Mouse (Mus musculus): ENCODE results near the gene Trp53. TPM values are rescaled to one million over a fixed set of nuclear protein-coding genes. Genes with fewer than 3 reads are reported as not detected.

Trp53 gene
- total and polyA plus RNA-seq, 3 experiments, result 57.4 to 228 (median 175) TPM

GRCm38 (mm10) chr11:69545957-69546356 is 34.2 kb upstream of the Trp53 start:
- H3K36me3 ChIP-seq (replicated peaks), result no peaks in the 10 kb centered on the region
- peaks cover 20% of the 10 kb centered on the region for H3K4me1 ChIP-seq (ENCODE audit: insufficient read depth, low read depth, low read length)
- peak overlapping the region; percentile 66; the same call in 1 of the 2 replicates for H3K4me3 ChIP-seq (ENCODE audit: low read depth, low read length)
- peaks cover 83% of the 10 kb centered on the region for H3K27me3 ChIP-seq (ENCODE audit: insufficient read depth, low read length)
- no peak for DNase-seq (ENCODE audit: low spot score)
- ATAC-seq (ENCODE audit: extremely low read depth, insufficient number of reproducible peaks, low FRiP score, poor library complexity, severe bottlenecking), result no peak
- no peak for TF ChIP-seq TAL1 (conservative IDR thresholded peaks at IDR 0.05; ENCODE audit: low read depth, low read length)
- no peak for TF ChIP-seq POLR2AphosphoS5 (IDR thresholded peaks at IDR 0.05; ENCODE audit: insufficient replicate concordance, low read depth, low read length)
- no peak for TF ChIP-seq GATA1 (IDR thresholded peaks at IDR 0.05; ENCODE audit: borderline replicate concordance, low read length)
- TF ChIP-seq GATA2 (IDR thresholded peaks at IDR 0.05; ENCODE audit: borderline replicate concordance, low read depth, low read length), result no peak
- TF ChIP-seq CTCF (IDR thresholded peaks at IDR 0.05; ENCODE audit: low read depth, low read length), result no peak
- H3K9me3 ChIP-seq (replicated peaks), result no peaks in the 10 kb centered on the region

- DNase-seq (ENCODE audit: low spot score) (peak; percentile 57), ATAC-seq (ENCODE audit: extremely low read depth, insufficient number of reproducible peaks, low FRiP score, poor library complexity, severe bottlenecking) (no peak)
- no peaks in the 10 kb centered on the region for H3K36me3 ChIP-seq (replicated peaks)
- H3K4me3 ChIP-seq (ENCODE audit: low read depth, low read length), result peak overlapping the region; percentile 66; the same call in 1 of the 2 replicates
- peaks cover 84% of the 10 kb centered on the region for H3K27me3 ChIP-seq (ENCODE audit: insufficient read depth, low read length)
- no peaks in the 10 kb centered on the region for H3K9me3 ChIP-seq (replicated peaks)
- H3K4me1 ChIP-seq (ENCODE audit: insufficient read depth, low read depth, low read length), result peaks cover 20% of the 10 kb centered on the region
- peak; percentile 12; the same call in 1 of the 2 replicates for TF ChIP-seq CTCF (IDR thresholded peaks at IDR 0.05; ENCODE audit: low read depth, low read length)
- TF ChIP-seq GATA2 (IDR thresholded peaks at IDR 0.05; ENCODE audit: borderline replicate concordance, low read depth, low read length), result no peak
Observed at GRCm38 (mm10) chr11:69546423-69547053, 33.6 kb upstream of the Trp53 start.

GRCm38 (mm10) chr11:69547071-69547470 is 33.1 kb upstream of the Trp53 start:
- ATAC-seq (ENCODE audit: extremely low read depth, insufficient number of reproducible peaks, low FRiP score, poor library complexity, severe bottlenecking) (no peak), DNase-seq (ENCODE audit: low spot score) (peak; percentile 22)
- Histone ChIP-seq H3K27me3 (ENCODE audit: insufficient read depth, low read length) (peaks cover 87% of the 10 kb centered on the region), H3K4me1 (ENCODE audit: insufficient read depth, low read depth, low read length) (peaks cover 20% of the 10 kb centered on the region), H3K4me3 (ENCODE audit: low read depth, low read length) (peak overlapping the region; percentile 66; the same call in 1 of the 2 replicates), H3K36me3 (replicated peaks) (no peaks in the 10 kb centered on the region), H3K9me3 (replicated peaks) (no peaks in the 10 kb centered on the region)
- no peak for TF ChIP-seq TAL1 (conservative IDR thresholded peaks at IDR 0.05; ENCODE audit: low read depth, low read length)
- peak; percentile 10; the same call in 1 of the 2 replicates for TF ChIP-seq CTCF (IDR thresholded peaks at IDR 0.05; ENCODE audit: low read depth, low read length)

GRCm38 (mm10) chr11:69549060-69549656 is 31.0 kb upstream of the Trp53 start, which contains the start of gene Dnah2:
Dnah2 (minus strand) TSS chr11:69549110.
- H3K4me3 ChIP-seq (ENCODE audit: low read depth, low read length), result no peak within 1 kb of the TSS
- H3K4me1 ChIP-seq (ENCODE audit: insufficient read depth, low read depth, low read length), result peaks cover 20% of the 10 kb centered on the region
- peaks cover 86% of the 10 kb centered on the region for H3K27me3 ChIP-seq (ENCODE audit: insufficient read depth, low read length)
- no peaks in the 10 kb centered on the region for H3K9me3 ChIP-seq (replicated peaks)
- DNase-seq (ENCODE audit: low spot score) (no peak), ATAC-seq (ENCODE audit: extremely low read depth, insufficient number of reproducible peaks, low FRiP score, poor library complexity, severe bottlenecking) (no peak)
- no peak for TF ChIP-seq GATA2 (IDR thresholded peaks at IDR 0.05; ENCODE audit: borderline replicate concordance, low read depth, low read length)
- TF ChIP-seq POLR2AphosphoS5 (IDR thresholded peaks at IDR 0.05; ENCODE audit: insufficient replicate concordance, low read depth, low read length), result no peak
- no peak for TF ChIP-seq TAL1 (conservative IDR thresholded peaks at IDR 0.05; ENCODE audit: low read depth, low read length)
- TF ChIP-seq GATA1 (IDR thresholded peaks at IDR 0.05; ENCODE audit: borderline replicate concordance, low read length), result no peak
- TF ChIP-seq CTCF (IDR thresholded peaks at IDR 0.05; ENCODE audit: low read depth, low read length), result no peak
- H3K36me3 ChIP-seq (replicated peaks), result no peaks in the 10 kb centered on the region

- peaks cover 21% of the 10 kb centered on the region for H3K4me1 ChIP-seq (ENCODE audit: insufficient read depth, low read depth, low read length)
- ATAC-seq (ENCODE audit: extremely low read depth, insufficient number of reproducible peaks, low FRiP score, poor library complexity, severe bottlenecking) (no peak), DNase-seq (ENCODE audit: low spot score) (no peak)
- peaks cover 69% of the 10 kb centered on the region for H3K27me3 ChIP-seq (ENCODE audit: insufficient read depth, low read length)
- TF ChIP-seq GATA1 (IDR thresholded peaks at IDR 0.05; ENCODE audit: borderline replicate concordance, low read length) (no peak), CTCF (IDR thresholded peaks at IDR 0.05; ENCODE audit: low read depth, low read length) (no peak), POLR2AphosphoS5 (IDR thresholded peaks at IDR 0.05; ENCODE audit: insufficient replicate concordance, low read depth, low read length) (no peak), TAL1 (conservative IDR thresholded peaks at IDR 0.05; ENCODE audit: low read depth, low read length) (no peak), GATA2 (IDR thresholded peaks at IDR 0.05; ENCODE audit: borderline replicate concordance, low read depth, low read length) (no peak)
- H3K36me3 ChIP-seq (replicated peaks), result no peaks in the 10 kb centered on the region
- H3K9me3 ChIP-seq (replicated peaks), result no peaks in the 10 kb centered on the region
- no peak overlapping the region for H3K4me3 ChIP-seq (ENCODE audit: low read depth, low read length)
Observed at GRCm38 (mm10) chr11:69551310-69551709, 28.8 kb upstream of the Trp53 start.

- Histone ChIP-seq H3K36me3 (replicated peaks) (no peaks in the 10 kb centered on the region), H3K27me3 (ENCODE audit: insufficient read depth, low read length) (peaks cover 62% of the 10 kb centered on the region), H3K4me3 (ENCODE audit: low read depth, low read length) (no peak overlapping the region), H3K9me3 (replicated peaks) (no peaks in the 10 kb centered on the region), H3K4me1 (ENCODE audit: insufficient read depth, low read depth, low read length) (peaks cover 7% of the 10 kb centered on the region)
- ATAC-seq (ENCODE audit: extremely low read depth, insufficient number of reproducible peaks, low FRiP score, poor library complexity, severe bottlenecking), result no peak
- no peak for DNase-seq (ENCODE audit: low spot score)
- TF ChIP-seq TAL1 (conservative IDR thresholded peaks at IDR 0.05; ENCODE audit: low read depth, low read length) (no peak), GATA2 (IDR thresholded peaks at IDR 0.05; ENCODE audit: borderline replicate concordance, low read depth, low read length) (no peak), CTCF (IDR thresholded peaks at IDR 0.05; ENCODE audit: low read depth, low read length) (no peak), GATA1 (IDR thresholded peaks at IDR 0.05; ENCODE audit: borderline replicate concordance, low read length) (no peak), POLR2AphosphoS5 (IDR thresholded peaks at IDR 0.05; ENCODE audit: insufficient replicate concordance, low read depth, low read length) (no peak)
Observed at GRCm38 (mm10) chr11:69552622-69553340, 27.4 kb upstream of the Trp53 start.
